Mouse (Mus musculus): ENCODE data around the gene Sh3kbp1.

DNA sequence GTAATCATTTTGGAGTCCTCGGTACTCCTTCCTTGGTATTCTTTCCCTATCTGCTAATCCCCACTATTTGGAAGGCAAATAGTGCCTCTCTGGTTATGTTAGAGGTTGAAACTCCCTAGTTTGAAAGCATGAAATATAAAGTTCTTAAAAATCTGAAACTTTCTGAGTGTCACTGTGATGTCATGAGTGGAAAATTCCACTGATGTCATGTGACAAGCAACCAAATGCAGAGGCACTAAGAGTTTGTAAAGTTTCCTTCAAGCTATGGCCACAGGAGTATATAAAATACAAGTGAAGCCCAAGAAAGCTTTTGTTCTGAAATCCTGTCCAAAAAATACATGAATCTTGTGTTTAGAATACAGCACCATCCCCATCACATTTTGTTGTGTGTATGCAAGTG lies 94.3 kb downstream of the Sh3kbp1 start:
- TF ChIP-seq EP300 (IDR thresholded peaks at IDR 0.05; ENCODE audit: low read depth) (no peak), CTCF (IDR thresholded peaks at IDR 0.05; ENCODE audit: low read depth) (no peak)

Data from liver, embryonic 14.5 days (tissue).